Mouse (Mus musculus): Measurements from ENCODE around the gene Hook1.

Hook1 gene

DNA sequence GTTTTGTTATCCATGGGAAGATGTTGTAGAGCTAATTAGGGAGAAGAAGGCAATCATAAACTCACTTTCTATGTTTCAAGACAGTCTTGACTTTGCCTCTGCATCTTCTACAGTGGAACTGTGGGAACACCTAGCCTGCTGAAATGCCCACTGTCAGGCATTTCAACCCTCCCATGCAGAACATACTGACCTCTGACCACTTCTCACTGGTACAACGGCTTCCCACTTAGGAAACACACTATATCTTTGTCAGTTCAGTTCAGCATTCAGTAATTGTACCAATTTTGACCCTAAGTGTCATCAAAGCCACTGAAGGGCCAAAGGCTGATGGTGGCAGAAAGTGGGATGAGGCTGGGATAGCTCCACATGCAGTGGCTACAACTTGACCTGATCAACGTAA is 95.0 kb downstream of the Hook1 start:
- no peaks in the 10 kb centered on the region for H3K36me3 ChIP-seq (ENCODE audit: insufficient read depth, low read length)
- no peaks in the 10 kb centered on the region for H3K4me1 ChIP-seq (replicated peaks; ENCODE audit: low read depth, low read length)
- no peak for TF ChIP-seq CTCF (conservative IDR thresholded peaks at IDR 0.05; ENCODE audit: low read length)
- no peak for TF ChIP-seq NANOG (IDR thresholded peaks at IDR 0.05; ENCODE audit: borderline replicate concordance, low read length)
- no peak for TF ChIP-seq POU5F1 (IDR thresholded peaks at IDR 0.05; ENCODE audit: borderline replicate concordance, low read length)
- no peak overlapping the region for H3K4me3 ChIP-seq (replicated peaks; ENCODE audit: low read length)
- peaks cover 18% of the 10 kb centered on the region for H3K9me3 ChIP-seq (ENCODE audit: low read length)
- H3K27me3 ChIP-seq (ENCODE audit: insufficient read depth, low read length) = no peaks in the 10 kb centered on the region

All from E14TG2a.4 (cell line).